Mouse (Mus musculus) embryo, embryonic 10.5 days (tissue): ENCODE data around the gene Mid1.
"Not testable (repeated sequence)": the region's sequence is repeated elsewhere in the genome, so short reads cannot be mapped to it uniquely, and the experiment has no call there.

Experiments
- DNase-seq: peaks from one replicate; pipeline ENCODE4 v3.0.0-alpha.2; 2015; ENCODE audit warnings: low spot score

The Mid1 gene

DNA sequence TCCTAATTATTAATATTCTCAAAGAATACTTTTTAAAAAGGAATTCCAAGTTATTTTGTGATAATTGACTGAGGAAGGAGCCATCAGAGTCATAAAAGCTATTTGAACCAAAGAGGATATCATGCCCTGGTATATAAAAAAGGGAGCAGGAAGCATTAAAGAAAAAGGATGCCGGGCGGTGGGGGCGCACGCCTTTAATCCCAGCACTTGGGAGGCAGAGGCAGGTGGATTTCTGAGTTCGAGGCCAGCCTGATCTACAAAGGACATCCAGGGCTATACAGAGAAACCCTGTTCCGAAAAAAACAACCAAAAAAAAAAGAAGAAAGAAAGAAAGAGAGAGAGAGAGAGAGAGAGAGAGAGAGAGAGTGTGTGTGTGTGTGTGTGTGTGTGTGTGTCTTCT lies 286.6 kb downstream of the Mid1 start:
- DNase-seq = not testable (repeated sequence)

DNA sequence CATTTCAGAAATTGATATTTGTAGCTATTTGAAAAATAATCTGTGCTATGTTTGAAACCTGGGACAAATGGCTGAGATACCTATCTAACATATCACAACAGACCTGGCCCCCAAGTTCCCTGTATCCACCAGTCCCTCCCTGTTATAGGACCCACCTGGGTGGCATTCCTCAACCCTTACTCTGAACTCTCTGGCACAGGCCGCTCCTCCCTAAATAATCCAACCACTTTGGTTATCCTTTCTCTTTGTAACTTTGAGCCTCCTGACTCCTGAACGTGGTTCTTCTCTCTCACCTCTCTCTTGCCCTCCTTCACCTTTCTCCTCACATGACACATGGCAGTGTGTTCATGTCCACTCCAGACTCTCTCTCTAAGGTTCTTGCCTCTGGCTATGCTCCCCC lies 287.1 kb downstream of the Mid1 start:
- not testable (repeated sequence) for DNase-seq

DNA sequence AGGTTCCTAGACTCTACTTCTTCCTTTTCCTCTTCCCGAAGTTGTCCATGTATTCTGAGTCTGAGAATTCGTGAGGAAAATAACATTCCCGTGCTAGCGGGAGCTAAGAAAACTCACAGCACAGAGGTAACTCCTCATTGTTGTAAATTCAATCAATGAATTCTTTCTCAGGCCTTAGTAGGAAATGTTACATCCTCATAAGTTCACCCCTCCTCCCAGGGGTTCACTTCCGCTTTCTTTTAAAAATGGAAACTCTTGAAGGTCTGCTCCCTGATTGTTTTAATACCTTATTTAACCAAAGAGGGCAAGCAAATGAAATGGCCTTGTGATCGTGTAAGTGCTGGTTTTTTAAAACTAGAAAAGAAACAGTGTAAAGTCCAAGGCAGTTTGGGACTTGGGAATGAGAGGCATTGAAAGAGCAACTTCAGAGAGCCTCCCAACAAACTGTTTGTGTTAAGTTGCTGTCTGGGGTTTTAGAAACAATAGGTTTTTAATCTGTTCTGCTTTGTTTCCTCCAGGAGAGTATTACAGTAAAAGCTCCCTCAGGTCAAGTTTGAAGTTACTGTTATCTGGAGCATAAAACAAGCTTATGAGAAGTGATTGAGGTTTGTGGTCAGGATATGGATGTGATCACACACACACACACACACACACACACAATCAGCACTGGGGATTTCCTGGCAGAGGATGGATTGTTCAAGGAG lies 287.9 kb downstream of the Mid1 start:
- peak; percentile 15 for DNase-seq

DNA sequence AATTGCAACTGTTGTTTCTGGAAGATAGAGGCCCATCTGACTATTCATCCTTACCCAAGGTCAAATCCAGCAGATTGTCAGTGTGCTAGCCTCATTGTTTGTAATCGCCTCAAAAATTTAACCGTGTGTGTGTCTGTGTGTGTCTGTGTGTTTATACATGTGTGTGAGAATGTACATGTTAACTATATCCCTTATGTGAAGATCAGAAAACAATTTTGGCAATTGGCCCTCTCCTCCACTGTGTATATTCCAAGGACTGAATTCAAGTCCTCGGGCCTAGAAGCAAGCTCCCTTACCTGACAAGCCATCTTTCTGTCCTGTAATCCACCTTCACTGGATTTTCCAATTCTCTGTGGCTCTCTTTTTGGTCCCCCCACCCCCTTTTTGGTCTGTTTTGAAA lies 288.8 kb downstream of the Mid1 start:
- DNase-seq = not testable (repeated sequence)

DNA sequence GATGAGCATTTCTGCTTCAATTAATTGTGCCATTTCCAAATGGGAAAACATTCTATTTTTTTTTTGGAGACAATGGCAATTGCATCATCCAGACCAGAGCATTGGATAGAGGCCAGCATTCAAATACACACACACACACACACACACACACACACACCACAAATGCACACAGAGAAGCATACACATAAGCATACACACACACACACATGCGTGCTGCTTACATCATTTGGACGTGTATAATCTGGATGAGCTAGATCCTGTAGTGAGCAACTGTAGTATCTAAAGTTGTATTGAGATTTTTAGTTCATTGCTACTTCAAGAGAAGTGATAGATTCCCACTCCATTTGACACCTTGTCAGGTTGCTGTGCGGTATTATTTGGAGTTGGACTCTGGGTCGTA lies 289.5 kb downstream of the Mid1 start:
- DNase-seq = not testable (repeated sequence)

DNA sequence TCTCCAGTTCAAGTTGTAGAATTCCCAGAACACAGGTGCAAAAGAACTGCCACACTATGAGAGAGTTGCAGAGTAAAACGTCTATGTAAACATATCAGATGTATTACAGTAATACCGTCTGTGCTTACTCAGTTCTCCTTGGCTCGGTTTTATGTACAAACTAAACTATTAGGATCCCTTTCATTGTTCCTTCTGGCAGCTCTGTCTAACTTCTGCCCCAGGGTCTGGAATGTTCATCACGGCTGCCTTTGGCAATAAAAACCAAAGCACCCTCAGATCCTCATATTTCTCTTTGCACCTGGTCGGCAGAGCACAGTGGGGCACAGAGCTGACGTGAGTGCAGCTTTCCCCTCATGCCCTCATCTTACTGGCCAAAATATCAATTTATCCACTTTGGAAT lies 290.0 kb downstream of the Mid1 start:
- not testable (repeated sequence) for DNase-seq

DNA sequence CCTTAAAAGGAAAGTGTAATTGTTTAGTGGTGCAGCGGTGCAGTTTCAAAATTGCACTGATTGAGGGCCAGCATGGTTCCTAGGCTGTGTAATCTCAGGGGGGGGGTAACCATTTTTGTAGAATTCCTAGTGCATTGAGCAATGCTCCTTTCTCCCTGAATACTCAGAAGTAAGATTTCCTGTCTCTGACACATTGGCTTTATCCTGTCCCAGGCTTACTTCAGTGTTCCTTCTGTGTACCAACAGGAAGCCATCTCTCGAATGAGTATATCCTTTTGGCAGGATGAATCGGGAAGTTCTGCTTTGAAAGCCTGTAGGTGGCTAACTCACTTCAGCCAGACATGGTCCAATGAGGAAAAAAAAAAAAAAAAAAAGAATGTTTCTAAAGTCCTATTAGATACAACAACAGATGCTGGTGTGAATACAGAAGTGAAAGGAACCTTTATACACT lies 290.7 kb downstream of the Mid1 start:
- not testable (repeated sequence) for DNase-seq

DNA sequence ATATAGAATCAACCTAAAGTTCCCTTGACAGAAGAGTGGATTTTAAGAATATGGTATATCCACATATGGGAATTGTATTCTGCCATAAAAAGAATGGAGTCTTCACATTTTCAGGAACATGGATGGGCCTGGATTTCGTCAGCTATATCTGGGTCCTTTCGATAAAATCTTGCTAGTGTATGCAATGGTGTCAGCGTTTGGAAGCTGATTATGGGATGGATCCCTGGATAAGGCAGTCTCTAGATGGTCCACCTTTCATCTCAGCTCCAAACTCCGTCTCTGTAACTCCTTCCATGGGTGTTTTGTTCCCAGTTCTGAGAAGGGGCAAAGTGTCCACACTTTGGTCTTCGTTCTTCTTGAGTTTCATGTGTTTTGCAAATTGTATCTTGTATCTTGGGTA lies 291.3 kb downstream of the Mid1 start:
- not testable (repeated sequence) for DNase-seq

DNA sequence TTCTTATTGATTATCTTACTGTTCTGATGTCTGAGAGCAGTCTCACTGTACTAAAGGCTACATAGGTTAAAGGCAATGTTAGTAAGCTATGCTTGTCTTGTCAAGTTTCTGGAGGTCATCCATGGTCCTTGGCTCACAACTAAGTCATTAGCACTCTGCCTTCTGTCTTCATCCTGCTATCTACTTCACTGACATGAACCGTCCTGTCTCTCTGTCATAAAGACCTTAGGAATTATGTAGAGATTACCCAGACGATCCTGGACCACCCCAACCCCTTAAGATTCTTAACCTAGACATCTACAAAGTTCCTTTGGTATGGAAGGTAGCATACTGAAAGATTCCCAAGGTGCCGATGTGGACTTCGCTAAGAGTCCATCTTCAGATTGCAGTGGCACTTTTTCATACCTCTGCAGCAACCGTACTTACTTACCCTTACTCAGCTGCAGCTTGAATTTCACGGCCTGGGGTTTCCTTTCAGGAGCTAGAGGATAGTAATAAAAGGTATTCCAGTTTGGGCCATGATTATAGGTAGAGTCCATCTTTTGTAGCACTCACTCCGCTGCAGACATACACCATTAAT lies 292.9 kb downstream of the Mid1 start:
- DNase-seq = not testable (repeated sequence)

DNA sequence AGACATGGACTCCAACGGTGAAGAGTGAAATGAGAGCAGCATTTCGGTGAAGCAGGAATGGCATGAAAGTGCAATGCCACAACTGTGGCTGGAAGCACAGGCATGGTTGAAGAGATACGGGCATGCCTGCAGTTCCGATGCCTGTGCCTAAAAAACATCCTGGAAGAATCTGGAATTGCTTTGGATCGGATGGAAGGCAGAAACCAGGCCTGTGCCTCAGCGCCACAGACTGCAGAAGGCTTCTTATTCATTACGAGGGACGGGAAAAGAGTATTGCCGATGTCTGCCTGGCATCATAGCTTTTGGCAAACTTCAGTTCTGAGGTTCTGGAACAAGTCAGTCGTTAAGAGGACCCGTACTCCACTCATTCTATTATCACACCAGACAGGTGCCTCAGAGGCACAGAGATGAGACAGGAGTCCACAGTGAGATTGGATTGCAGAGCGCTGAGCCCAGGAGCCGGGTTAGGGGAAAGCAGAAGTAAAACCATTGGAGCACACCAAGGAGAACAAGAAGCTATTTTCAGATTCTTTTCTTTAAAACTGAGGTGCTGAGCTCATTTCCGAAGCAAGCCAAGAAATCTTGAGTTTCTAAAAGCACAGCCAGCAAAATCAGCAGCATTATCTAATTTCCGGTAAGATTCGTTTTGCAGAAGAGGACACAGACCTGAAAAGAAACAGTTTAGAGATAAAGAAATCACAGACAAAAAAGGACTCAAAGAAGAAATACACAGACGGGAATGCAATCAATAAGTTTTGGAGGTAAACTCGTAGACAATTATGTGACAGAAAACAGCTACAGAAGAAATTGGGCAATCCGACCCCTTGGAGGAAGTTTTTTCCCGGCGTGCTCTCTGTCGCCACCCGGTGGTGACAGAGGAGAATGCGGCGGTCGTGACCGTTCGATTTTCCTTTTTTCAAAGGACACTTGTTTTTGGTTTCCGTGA lies 293.7 kb downstream of the Mid1 start:
- DNase-seq = peak; percentile 83

DNA sequence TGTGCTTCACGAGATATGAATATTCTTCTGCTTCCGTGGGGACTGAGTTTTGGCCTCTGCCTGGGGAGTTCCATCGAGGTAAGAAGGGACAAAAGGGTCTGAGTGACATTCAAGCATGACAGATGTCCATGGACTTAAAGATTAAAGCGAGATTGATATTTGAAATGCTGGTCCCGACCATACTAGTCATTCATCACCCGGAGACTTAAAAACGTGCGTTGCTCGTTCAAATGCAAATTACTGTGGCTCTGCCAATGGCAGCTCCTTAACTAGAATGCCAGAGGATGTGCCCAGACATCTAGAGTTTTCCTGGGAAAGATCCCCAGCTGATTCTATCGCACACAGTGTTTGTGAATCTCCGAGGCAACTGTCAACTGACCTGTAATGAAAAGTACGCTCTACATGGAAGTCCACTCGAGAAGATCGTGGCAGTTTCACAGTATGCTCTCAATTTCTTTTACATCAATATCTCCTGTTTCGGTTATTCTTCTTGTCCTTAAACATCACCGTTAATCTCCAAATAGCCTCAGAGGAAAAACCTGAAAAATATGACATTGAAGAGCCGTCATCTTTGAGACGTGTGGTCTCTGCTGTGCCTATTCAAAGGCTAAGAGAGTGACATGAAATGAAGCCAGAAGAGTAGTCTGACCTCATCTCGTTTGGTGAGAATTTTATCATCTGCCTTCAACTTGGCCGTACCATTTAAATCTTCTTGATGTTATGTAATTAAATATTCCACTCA lies 294.6 kb downstream of the Mid1 start:
- DNase-seq = not testable (repeated sequence)

DNA sequence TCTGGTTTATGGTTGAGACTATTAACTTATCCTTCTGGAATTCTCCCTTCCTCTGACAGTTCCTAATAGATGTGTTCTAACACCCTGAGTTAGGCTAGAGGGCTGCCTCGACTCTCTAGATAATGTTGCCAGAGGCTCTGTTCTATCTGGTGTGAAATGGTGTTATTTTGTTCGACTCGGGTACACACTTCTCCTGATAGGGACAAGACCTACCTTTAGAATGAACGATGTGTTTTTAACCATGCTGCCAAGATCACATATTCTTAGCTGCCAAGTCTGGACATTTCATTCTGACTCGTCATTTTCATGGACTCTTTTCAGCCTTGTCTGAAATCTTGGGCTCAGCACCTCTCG lies 295.2 kb downstream of the Mid1 start:
- DNase-seq = not testable (repeated sequence)

DNA sequence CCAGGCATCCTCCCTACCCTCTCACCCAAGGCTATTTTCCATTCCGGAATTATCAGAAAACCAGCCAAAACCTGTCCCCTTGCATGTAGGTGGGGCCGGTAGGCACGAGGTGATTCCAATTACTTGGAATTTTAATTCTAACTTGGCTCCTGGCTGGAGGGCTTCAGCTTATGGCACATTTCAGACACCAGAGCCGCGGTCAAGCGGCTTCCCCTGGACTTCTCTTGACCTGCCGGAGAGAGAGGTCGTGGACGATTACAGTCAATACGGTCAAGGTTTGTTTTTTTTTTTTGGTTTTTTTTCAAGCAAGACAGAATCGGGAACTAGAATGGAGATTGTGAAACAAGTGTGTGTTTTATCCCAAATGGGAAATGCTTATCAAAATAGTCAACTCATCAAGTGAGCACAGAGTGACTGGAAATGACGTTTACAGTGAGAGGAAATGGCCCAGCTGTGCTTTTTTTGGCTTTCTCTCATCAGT lies 295.9 kb downstream of the Mid1 start:
- no peak for DNase-seq

DNA sequence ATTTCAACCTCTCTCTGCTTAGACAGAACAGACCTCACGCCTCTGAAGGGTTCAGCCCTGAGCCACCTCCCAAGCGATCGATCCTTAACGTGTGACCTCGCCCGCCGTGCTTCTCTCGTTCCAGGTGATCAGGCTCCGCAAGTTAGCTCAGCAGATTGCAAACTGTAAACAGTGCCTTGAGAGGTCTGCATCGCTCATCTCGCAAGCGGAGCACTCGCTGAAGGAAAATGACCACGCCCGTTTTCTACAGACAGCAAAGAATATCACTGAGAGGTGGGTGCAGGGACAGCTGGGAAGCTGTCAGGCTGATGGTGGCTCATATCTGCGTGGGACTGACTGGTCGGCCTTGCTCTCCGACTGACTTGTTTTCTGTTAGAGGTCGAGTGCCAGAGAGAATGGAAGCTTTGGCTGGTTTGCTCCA lies 296.8 kb downstream of the Mid1 start:
- not testable (repeated sequence) for DNase-seq

DNA sequence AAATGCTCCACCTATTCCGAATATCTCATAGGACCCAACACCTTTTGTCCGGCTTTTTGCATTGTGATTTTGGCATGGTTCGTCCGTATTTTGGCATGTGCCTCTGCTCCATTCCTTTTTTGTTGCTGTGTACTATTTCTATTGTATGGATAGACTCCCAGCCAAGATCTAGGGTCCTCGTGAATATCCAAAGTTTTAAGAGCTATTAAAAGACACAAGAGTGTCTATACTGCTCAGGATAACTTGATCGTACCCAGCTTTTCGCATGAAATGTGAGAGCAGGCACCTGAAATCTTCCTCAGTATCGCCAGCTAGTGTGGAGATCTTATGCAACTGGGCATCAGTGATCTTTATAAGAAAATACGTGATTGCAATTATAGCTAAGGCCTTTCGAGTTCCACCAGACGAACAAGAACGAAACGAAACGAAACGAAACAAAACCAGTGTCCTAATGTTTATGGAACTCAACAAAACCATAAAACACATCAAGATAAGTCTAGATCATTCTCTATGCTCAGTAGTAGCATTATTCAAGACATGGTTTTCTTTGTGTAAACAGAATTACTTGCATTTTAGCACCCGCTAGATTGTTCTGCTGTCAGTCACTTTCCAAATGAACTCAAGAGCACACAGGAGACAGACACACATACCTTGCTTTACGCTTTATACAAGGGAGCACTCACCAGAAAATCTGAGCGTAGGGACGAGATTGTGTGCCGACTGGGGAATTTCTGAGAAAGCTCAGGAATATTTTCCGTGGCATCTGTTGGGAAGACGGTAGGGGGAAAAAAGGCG lies 297.8 kb downstream of the Mid1 start:
- DNase-seq = peak; percentile 1

DNA sequence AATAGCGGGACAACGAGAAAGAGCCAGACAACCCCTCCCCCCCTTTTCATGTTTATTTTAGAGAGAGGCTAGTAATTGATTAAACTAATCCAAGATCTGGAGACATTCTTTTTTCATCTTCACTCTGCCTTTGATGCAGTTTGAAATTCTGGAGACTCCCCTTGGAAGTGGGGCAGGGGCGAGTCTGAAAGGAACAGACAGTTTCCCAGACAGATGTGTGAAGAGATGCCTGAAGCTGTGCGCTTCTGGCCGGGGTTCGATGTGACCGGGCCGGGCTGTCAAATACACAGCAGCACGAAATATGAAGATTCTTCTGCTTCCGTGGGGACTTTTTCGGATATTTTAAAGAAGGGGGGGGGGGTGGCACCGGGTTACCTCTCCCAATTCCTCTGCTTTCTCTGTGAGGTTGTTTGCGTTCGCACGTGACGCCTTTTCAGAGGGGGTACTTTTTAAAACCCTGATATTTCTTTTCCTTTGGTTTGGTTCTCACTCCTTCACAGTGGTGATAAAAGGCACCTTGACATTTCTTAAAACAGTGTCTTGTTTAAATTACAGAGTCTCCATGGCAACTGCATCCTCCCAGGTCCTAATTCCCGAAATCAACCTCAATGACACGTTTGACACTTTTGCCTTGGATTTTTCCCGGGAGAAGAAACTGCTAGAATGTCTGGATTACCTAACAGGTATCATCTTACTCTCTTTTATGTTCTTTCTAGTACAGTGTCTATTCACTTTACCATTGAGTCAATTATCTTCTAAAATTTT lies 298.6 kb downstream of the Mid1 start:
- DNase-seq = peak; percentile 2

DNA sequence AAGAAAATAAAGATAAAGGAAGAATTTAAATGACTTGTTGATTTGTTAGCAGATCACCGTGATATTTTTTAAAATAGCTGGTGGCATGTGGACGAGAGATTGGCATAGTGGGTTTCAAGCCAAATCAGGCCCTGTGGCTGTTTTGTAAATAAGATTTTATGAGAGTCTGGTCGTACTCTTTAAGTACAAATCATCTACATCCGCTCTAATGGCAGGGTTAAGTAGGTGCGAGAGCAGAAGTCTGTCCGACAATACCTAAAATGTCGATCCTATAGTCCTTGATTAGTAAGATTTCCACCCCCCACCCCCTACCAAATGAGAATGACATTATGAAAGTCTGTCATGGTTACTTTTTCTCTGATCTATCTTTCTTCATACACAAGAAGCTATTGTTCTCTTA lies 299.3 kb downstream of the Mid1 start:
- DNase-seq = peak; percentile 1

DNA sequence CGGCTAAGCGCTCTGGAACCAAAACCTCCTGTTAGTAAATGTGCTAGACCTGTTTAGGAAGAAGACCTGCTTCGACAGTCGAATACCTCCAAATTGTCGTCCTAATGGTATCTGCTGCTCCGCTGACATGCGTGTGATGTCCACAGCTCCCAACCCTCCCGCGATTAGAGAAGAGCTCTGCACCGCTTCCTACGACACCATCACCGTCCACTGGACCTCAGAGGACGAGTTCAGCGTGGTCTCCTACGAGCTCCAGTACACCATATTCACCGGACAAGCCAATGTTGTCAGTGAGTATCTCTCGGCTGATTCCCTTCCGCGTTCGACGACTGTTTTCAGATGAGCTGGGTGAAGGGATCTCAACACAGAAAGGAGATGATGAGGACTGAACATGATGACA lies 299.9 kb downstream of the Mid1 start:
- DNase-seq = peak; percentile 1

DNA sequence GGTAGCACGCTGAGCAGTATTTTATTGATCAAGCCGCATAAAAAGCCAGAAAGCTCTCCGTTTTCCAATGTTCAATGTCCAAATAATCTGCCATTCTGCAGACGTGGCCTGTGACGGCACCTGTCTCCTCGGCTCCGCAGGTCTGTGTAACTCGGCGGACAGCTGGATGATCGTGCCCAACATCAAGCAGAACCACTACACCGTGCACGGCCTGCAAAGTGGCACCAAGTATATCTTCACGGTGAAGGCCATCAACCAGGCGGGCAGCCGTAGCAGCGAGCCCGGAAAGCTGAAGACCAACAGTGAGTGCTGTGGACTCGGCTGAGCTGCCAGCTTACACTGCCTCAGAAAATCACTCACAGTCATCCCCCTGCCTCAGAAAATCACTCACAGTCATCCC lies 300.8 kb downstream of the Mid1 start:
- DNase-seq = peak; percentile 3
